Mouse (Mus musculus) heart, adult 2 months (tissue): Measurements from ENCODE around the gene Rab6b. TPM values are rescaled to one million over a fixed set of nuclear protein-coding genes. Genes with fewer than 3 reads are reported as not detected.

Experiments
- DNase-seq, 2 experiments: peaks; one replicate each; pipeline ENCODE4 v3.0.0; 2021
- H3K27ac ChIP-seq: fragments of 200-600 bp; 2 replicates; pipeline ENCODE4 v1.8.1; 2022
- H3K27me3 ChIP-seq: fragments of 200-500 bp; 2 replicates; pipeline ENCODE4 v1.6.1; 2012; ENCODE audit warnings: mild to moderate bottlenecking, low read length, inconsistent platforms, mixed read lengths; ENCODE audit not compliant: control insufficient read depth, insufficient read depth
- H3K36me3 ChIP-seq: fragments of 200-500 bp; 2 replicates; pipeline ENCODE4 v1.6.1; 2012; ENCODE audit warnings: low read length, inconsistent platforms; ENCODE audit not compliant: control insufficient read depth, insufficient read depth
- H3K4me1 ChIP-seq: fragments of 200-500 bp; 2 replicates; pipeline ENCODE4 v1.6.1; 2011; ENCODE audit warnings: low read length; ENCODE audit not compliant: control insufficient read depth, insufficient read depth
- H3K4me3 ChIP-seq: fragments of 200-600 bp; 2 replicates; pipeline ENCODE4 v1.8.1; 2022
- H3K79me2 ChIP-seq: fragments of 200-500 bp; replicated peaks from 2 replicates; pipeline ENCODE4 v1.6.1; 2012; ENCODE audit warnings: mild to moderate bottlenecking, inconsistent platforms, low read length, moderate library complexity, mixed read lengths; ENCODE audit not compliant: control insufficient read depth, insufficient read depth
- H3K9ac ChIP-seq: fragments of 200-500 bp; 2 replicates; pipeline ENCODE4 v1.6.1; 2012; ENCODE audit warnings: low read depth, mild to moderate bottlenecking, control low read depth, inconsistent platforms, low read length, mixed read lengths
- CTCF ChIP-seq: fragments of 200-600 bp; IDR thresholded peaks from 2 replicates; pipeline ENCODE4 v1.8.1; 2022; ENCODE audit warnings: antibody characterized with exemption, mild to moderate bottlenecking, moderate library complexity
- EP300 ChIP-seq: fragments of 200-500 bp; IDR thresholded peaks from 2 replicates; pipeline ENCODE4 v1.6.1; 2011; ENCODE audit warnings: low read depth, low read length, control low read depth; ENCODE audit not compliant: insufficient read depth
- POLR2A ChIP-seq: fragments of 200-500 bp; IDR thresholded peaks from 2 replicates; pipeline ENCODE4 v1.6.1; 2011; ENCODE audit warnings: mild to moderate bottlenecking, low read depth, low read length, control low read depth; ENCODE audit not compliant: insufficient read depth
- WGBS: fragments of 180-500 bp; shearing (Covaris S2); methylation state at CpG from one replicate; pipeline ENCODE4 v1.1.7; 2018; 5-methylcytosine and 5-hydroxymethylcytosine counted together
- intact Hi-C: fragments of 180-260 bp; cut with DNase I; formaldehyde crosslinking; loops from one replicate; pipeline ENCODE4 v1.15.1; 2025
- polyA plus RNA-seq: library from polyadenylated mRNA; depleted of rRNA; stranded (reverse); fragments of >200 nt; gene quantifications from 2 replicates; pipeline ENCODE4 v1.2.3, GENCODE M21; 2012; rRNA removed
- total RNA-seq, 2 experiments: library from RNA; stranded (reverse); gene quantifications; 2 replicates each; pipeline ENCODE4 v1.2.3; 2021

Gene Rab6b
- total and polyA plus RNA-seq, 3 experiments = 0.76 to 1.6 (median 1.4) TPM

GRCm38 (mm10) chr9:103232232-103233005 lies 120.8 kb downstream of the Rab6b start:
- intact Hi-C loops = no loop called here
- DNase-seq = no peak
- Histone ChIP-seq H3K79me2 (no peaks in the 10 kb centered on the region), H3K27me3 (no peaks in the 10 kb centered on the region), H3K36me3 (no peaks in the 10 kb centered on the region), H3K27ac (no peak overlapping the region), H3K4me1 (0 out of 2 replicates have a peak, but pooled peaks cover 1% of the 10 kb centered on the region), H3K9ac (no peak overlapping the region), H3K4me3 (no peak overlapping the region)
- TF ChIP-seq CTCF (no peak), EP300 (no peak), POLR2A (no peak)
- 90% methylated on average over 7 of the region's 7 CpGs for WGBS

GRCm38 (mm10) chr9:103233006-103233395 lies 121.4 kb downstream of the Rab6b start:
- H3K9ac ChIP-seq = no peak overlapping the region
- H3K27me3 ChIP-seq = no peaks in the 10 kb centered on the region
- H3K27ac ChIP-seq = no peak overlapping the region
- intact Hi-C loops = no loop called here
- 0 out of 2 replicates have a peak, but pooled peaks cover 1% of the 10 kb centered on the region for H3K4me1 ChIP-seq
- WGBS = 44% methylated on average over 7 of the region's 7 CpGs
- no peak for DNase-seq
- no peaks in the 10 kb centered on the region for H3K79me2 ChIP-seq
- no peaks in the 10 kb centered on the region for H3K36me3 ChIP-seq
- TF ChIP-seq CTCF (no peak), POLR2A (no peak), EP300 (no peak)
- no peak overlapping the region for H3K4me3 ChIP-seq

GRCm38 (mm10) chr9:103234059-103234458 lies 122.5 kb downstream of the Rab6b start:
- TF ChIP-seq POLR2A (no peak), EP300 (no peak), CTCF (no peak)
- Histone ChIP-seq H3K27ac (no peak overlapping the region), H3K27me3 (no peaks in the 10 kb centered on the region), H3K79me2 (no peaks in the 10 kb centered on the region), H3K36me3 (no peaks in the 10 kb centered on the region), H3K4me1 (0 out of 2 replicates have a peak, but pooled peaks cover 1% of the 10 kb centered on the region), H3K9ac (no peak overlapping the region), H3K4me3 (no peak overlapping the region)
- WGBS = 61% methylated on average over 7 of the region's 7 CpGs
- DNase-seq = no peak
- intact Hi-C loops = no loop called here

GRCm38 (mm10) chr9:103234565-103235165 lies 123.1 kb downstream of the Rab6b start:
- no peaks in the 10 kb centered on the region for H3K27me3 ChIP-seq
- TF ChIP-seq POLR2A = no peak
- TF ChIP-seq EP300 = no peak
- no peak for TF ChIP-seq CTCF
- intact Hi-C loops = no loop called here
- peak in 1 of 2 experiments; percentile 20 for DNase-seq
- 0 out of 2 replicates have a peak, but pooled peaks cover 1% of the 10 kb centered on the region for H3K4me1 ChIP-seq
- no peaks in the 10 kb centered on the region for H3K79me2 ChIP-seq
- no peak overlapping the region for H3K27ac ChIP-seq
- 52% methylated on average over 7 of the region's 7 CpGs for WGBS
- no peak overlapping the region for H3K4me3 ChIP-seq
- H3K9ac ChIP-seq = no peak overlapping the region
- no peaks in the 10 kb centered on the region for H3K36me3 ChIP-seq

Other genes starting within 250 kb of the Rab6b start
- gene Slco2a1, start 123.1 kb upstream of the Rab6b start, total RNA-seq = 1 to 10 TPM; 3.6 to 4.7 TPM
- 4.4 and 4.8 TPM in 2 replicates for gene Slco2a1, start 123.1 kb upstream of the Rab6b start, polyA plus RNA-seq
- gene Srprb, start 90.3 kb downstream of the Rab6b start, total RNA-seq = 10 to 100 TPM; 19.4 to 19.8 TPM
- 31.0 and 43.5 TPM in 2 replicates for gene Srprb, start 90.3 kb downstream of the Rab6b start, polyA plus RNA-seq
- gene Gm20425, start 118.5 kb downstream of the Rab6b start, total RNA-seq = 1 to 10 TPM; 5.5 to 7.0 TPM
- not detected in 2 replicates for gene Gm20425, start 118.5 kb downstream of the Rab6b start, polyA plus RNA-seq
- 10 to 100 TPM; 41.2 to 47.8 TPM for gene Trf, start 118.7 kb downstream of the Rab6b start, total RNA-seq
- gene Trf, start 118.7 kb downstream of the Rab6b start, polyA plus RNA-seq = 52.9 and 87.2 TPM in 2 replicates
- gene 1300017J02Rik, start 193.3 kb downstream of the Rab6b start, total RNA-seq = under 1 TPM in 1 of 2 experiments, not detected in 1; 0.16 TPM
- gene 1300017J02Rik, start 193.3 kb downstream of the Rab6b start, polyA plus RNA-seq = 0.18 TPM in 1 of 2 replicates, not detected in the other
- gene Topbp1, start 193.4 kb downstream of the Rab6b start, total RNA-seq = 10 to 100 TPM in 1 of 2 experiments, 1 to 10 TPM in 1; 7.6 to 12.2 TPM
- 4.1 and 6.8 TPM in 2 replicates for gene Topbp1, start 193.4 kb downstream of the Rab6b start, polyA plus RNA-seq